Mouse (Mus musculus): ENCODE results near the gene Mtmr2. TPM values are rescaled to one million over a fixed set of nuclear protein-coding genes. Genes with fewer than 3 reads are reported as not detected.

Gene Mtmr2
- polyA plus RNA-seq, 1 experiment from 2014 or later = 70.4 TPM

DNA sequence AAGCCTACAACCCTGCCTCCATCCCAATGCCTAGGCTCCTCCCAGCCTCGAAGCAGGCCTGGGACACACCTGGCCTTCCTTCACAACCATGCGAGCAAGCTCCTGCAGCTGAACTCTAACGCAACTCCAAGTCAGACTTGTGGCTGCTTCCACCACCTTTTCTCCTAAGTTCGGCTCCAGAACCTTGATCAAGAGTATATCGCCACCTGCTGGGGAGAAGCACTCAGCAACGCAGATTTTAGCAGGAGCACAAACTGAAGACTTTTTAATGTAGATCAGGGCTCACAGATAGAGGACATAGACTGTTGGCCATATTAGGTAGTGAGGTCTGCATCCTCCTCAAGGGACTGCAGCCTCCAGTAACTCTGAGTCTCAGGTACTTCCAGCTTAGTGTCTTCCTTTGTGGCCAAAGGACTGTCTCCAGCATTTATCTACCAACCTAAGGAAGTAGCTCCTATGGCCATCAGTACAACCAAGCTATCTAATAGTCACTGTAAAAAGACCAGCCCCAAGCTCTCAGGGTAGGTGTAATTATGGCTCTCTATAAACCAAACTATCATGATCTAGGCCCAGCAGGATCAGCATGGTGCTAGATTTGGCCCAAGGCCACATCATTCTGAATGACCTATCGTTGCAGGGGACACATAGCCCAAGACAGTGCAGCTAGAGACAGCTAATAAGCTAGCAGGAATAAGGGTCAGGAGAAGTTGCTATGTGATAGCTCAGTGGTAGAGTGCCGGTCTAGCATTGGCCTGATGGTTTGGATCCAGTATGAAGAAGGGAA is 31.7 kb upstream of the Mtmr2 start:
- Histone ChIP-seq H3K36me3 (ENCODE audit: control insufficient read depth, insufficient read depth, low read length) (no peaks in the 10 kb centered on the region), H3K9ac (ENCODE audit: low read length) (no peak overlapping the region), H3K27me3 (ENCODE audit: control insufficient read depth, insufficient read depth, low read length) (no peaks in the 10 kb centered on the region), H3K4me3 (replicated peaks; ENCODE audit: low read length) (no peak overlapping the region), H3K4me2 (ENCODE audit: low read depth, low read length) (no peak overlapping the region), H3K9me3 (replicated peaks; ENCODE audit: control insufficient read depth, low read length) (no peaks in the 10 kb centered on the region), H3K27ac (ENCODE audit: low read length) (no peak overlapping the region), H3K4me1 (ENCODE audit: control insufficient read depth, insufficient read depth, low read length) (no peaks in the 10 kb centered on the region)
- WGBS = 21% methylated on average over 8 of the region's 8 CpGs
- peak; percentile 64; the same call in 1 of the 2 replicates for ATAC-seq (ENCODE audit: insufficient read depth, low FRiP score)

DNA sequence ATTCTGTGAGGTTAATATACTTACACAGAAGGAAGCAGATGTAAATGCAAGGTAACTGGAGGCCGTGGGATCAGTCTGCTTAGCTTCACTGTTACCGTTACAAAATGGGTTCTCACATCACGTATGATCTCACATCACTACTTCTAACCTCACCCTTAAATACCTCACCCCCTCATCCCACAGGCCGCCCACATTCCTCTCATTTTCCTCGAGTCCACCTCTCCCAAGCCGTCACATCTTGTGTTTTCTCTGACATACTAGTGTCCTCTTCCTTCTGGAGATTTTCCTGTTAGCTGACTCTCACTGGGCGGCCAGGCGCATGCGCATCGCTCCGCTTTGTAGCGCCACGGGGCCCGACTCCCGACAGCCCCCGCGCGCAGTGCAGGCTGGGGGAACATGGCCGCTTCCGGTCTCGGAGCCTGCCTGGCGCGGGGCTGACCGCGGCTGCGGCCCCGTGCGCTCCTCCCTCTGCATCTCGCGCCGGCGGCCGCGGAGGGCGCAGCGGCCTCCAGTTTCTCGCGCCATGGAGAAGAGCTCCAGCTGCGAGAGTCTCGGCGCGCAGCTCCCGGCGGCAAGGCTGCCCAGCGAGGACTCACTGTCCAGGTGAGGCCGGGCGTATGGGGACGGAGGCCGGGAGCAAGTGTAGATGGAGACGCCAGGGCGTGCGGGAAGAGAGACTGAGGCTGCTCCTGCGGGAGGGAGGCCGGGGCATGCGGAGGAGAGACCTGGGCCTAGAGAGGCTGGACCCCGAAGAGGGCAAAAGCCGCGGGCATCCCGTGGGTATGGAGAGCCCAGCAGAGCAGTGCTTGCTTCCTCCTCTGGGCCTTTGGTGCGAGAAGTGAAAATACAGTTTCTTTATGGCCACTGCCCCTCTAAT is 826 bp downstream of the Mtmr2 start:
- Histone ChIP-seq H3K4me3 (replicated peaks; ENCODE audit: low read length) (peak overlapping the region; percentile 95), H3K4me2 (ENCODE audit: low read depth, low read length) (peak overlapping the region; percentile 87), H3K27ac (ENCODE audit: low read length) (peak overlapping the region; percentile 96), H3K9ac (ENCODE audit: low read length) (peak overlapping the region; percentile 100), H3K27me3 (ENCODE audit: control insufficient read depth, insufficient read depth, low read length) (no peaks in the 10 kb centered on the region), H3K4me1 (ENCODE audit: control insufficient read depth, insufficient read depth, low read length) (peaks cover 7% of the 10 kb centered on the region), H3K36me3 (ENCODE audit: control insufficient read depth, insufficient read depth, low read length) (0 out of 2 replicates have a peak, but pooled peaks cover 5% of the 10 kb centered on the region), H3K9me3 (replicated peaks; ENCODE audit: control insufficient read depth, low read length) (peaks cover 7% of the 10 kb centered on the region)
- peak; percentile 99 for ATAC-seq (ENCODE audit: insufficient read depth, low FRiP score)
- WGBS = under 1% methylated on average over 60 of the region's 60 CpGs

GRCm38 (mm10) chr9:13749675-13749998 is 1.4 kb downstream of the Mtmr2 start:
- Histone ChIP-seq H3K27ac (ENCODE audit: low read length) (peak overlapping the region; percentile 96), H3K9ac (ENCODE audit: low read length) (peak overlapping the region; percentile 100), H3K4me2 (ENCODE audit: low read depth, low read length) (peak overlapping the region; percentile 87), H3K4me3 (replicated peaks; ENCODE audit: low read length) (peak overlapping the region; percentile 95), H3K9me3 (replicated peaks; ENCODE audit: control insufficient read depth, low read length) (peaks cover 7% of the 10 kb centered on the region), H3K27me3 (ENCODE audit: control insufficient read depth, insufficient read depth, low read length) (no peaks in the 10 kb centered on the region), H3K36me3 (ENCODE audit: control insufficient read depth, insufficient read depth, low read length) (0 out of 2 replicates have a peak, but pooled peaks cover 5% of the 10 kb centered on the region), H3K4me1 (ENCODE audit: control insufficient read depth, insufficient read depth, low read length) (peaks cover 7% of the 10 kb centered on the region)
- WGBS = 1% methylated on average over 7 of the region's 7 CpGs
- no peak for ATAC-seq (ENCODE audit: insufficient read depth, low FRiP score)

DNA sequence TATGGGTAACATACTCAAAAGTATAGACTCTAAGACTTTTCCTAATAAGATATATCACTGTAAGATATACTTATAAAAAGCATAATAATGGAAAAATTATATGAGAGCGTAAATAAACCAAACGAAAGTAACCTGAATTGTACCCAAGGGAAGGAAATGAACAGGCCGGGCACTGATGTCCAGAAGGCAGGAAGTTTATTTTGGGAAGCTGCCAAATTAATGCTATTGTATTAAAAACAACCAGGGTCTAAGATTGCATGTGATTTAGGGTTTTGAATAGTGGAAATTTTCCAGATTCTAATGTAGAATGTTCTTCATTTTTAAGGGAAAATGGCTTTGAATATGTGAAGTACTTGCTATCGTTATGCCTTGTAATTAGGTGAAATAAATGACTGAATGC is 4.3 kb downstream of the Mtmr2 start:
- H3K4me2 ChIP-seq (ENCODE audit: low read depth, low read length) = no peak overlapping the region
- H3K9ac ChIP-seq (ENCODE audit: low read length) = no peak overlapping the region
- ATAC-seq (ENCODE audit: insufficient read depth, low FRiP score) = no peak
- peaks cover 7% of the 10 kb centered on the region for H3K4me1 ChIP-seq (ENCODE audit: control insufficient read depth, insufficient read depth, low read length)
- peaks cover 7% of the 10 kb centered on the region for H3K9me3 ChIP-seq (replicated peaks; ENCODE audit: control insufficient read depth, low read length)
- no peak overlapping the region for H3K27ac ChIP-seq (ENCODE audit: low read length)
- 68% methylated on average over 4 of the region's 4 CpGs for WGBS
- no peak overlapping the region for H3K4me3 ChIP-seq (replicated peaks; ENCODE audit: low read length)
- H3K36me3 ChIP-seq (ENCODE audit: control insufficient read depth, insufficient read depth, low read length) = 0 out of 2 replicates have a peak, but pooled peaks cover 5% of the 10 kb centered on the region
- H3K27me3 ChIP-seq (ENCODE audit: control insufficient read depth, insufficient read depth, low read length) = no peaks in the 10 kb centered on the region

GRCm38 (mm10) chr9:13760430-13760829 is 12.2 kb downstream of the Mtmr2 start:
- Histone ChIP-seq H3K9ac (ENCODE audit: low read length) (no peak overlapping the region), H3K36me3 (ENCODE audit: control insufficient read depth, insufficient read depth, low read length) (peaks cover 2% of the 10 kb centered on the region; the same call in 1 of the 2 replicates), H3K27ac (ENCODE audit: low read length) (no peak overlapping the region), H3K27me3 (ENCODE audit: control insufficient read depth, insufficient read depth, low read length) (no peaks in the 10 kb centered on the region), H3K4me3 (replicated peaks; ENCODE audit: low read length) (no peak overlapping the region), H3K4me2 (ENCODE audit: low read depth, low read length) (no peak overlapping the region), H3K9me3 (replicated peaks; ENCODE audit: control insufficient read depth, low read length) (no peaks in the 10 kb centered on the region; the same call in 1 of the 2 replicates), H3K4me1 (ENCODE audit: control insufficient read depth, insufficient read depth, low read length) (no peaks in the 10 kb centered on the region)
- ATAC-seq (ENCODE audit: insufficient read depth, low FRiP score) = no peak
- WGBS = 86% methylated on average over 3 of the region's 3 CpGs

DNA sequence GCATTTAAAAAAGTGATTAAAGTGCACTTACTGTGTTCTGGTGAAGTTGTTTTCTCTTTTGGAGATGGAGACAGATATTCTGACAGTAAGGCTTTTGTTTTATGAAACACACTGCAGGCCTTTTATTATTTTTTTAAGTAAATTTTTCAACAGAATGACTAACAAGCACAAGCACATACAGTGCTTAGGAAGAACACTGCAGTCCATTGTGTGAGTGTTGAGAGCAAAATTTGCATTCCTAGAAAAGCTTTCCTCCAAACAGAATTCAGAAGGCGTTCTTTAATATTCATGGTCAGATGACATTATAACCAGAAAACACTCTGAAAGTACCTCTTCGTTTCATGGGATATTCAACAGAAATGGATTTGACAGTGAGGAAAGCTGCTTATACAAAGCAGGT is 17.4 kb downstream of the Mtmr2 start:
- Histone ChIP-seq H3K4me2 (ENCODE audit: low read depth, low read length) (no peak overlapping the region), H3K9me3 (replicated peaks; ENCODE audit: control insufficient read depth, low read length) (no peaks in the 10 kb centered on the region), H3K9ac (ENCODE audit: low read length) (no peak overlapping the region), H3K27ac (ENCODE audit: low read length) (no peak overlapping the region), H3K4me3 (replicated peaks; ENCODE audit: low read length) (no peak overlapping the region), H3K27me3 (ENCODE audit: control insufficient read depth, insufficient read depth, low read length) (no peaks in the 10 kb centered on the region), H3K36me3 (ENCODE audit: control insufficient read depth, insufficient read depth, low read length) (no peaks in the 10 kb centered on the region), H3K4me1 (ENCODE audit: control insufficient read depth, insufficient read depth, low read length) (no peaks in the 10 kb centered on the region)
- ATAC-seq (ENCODE audit: insufficient read depth, low FRiP score) = no peak
- WGBS = 61% methylated on average over 2 of the region's 2 CpGs

- Histone ChIP-seq H3K9ac (ENCODE audit: low read length) (no peak overlapping the region), H3K4me3 (replicated peaks; ENCODE audit: low read length) (no peak overlapping the region), H3K9me3 (replicated peaks; ENCODE audit: control insufficient read depth, low read length) (no peaks in the 10 kb centered on the region), H3K36me3 (ENCODE audit: control insufficient read depth, insufficient read depth, low read length) (no peaks in the 10 kb centered on the region), H3K27ac (ENCODE audit: low read length) (no peak overlapping the region), H3K4me2 (ENCODE audit: low read depth, low read length) (no peak overlapping the region), H3K4me1 (ENCODE audit: control insufficient read depth, insufficient read depth, low read length) (no peaks in the 10 kb centered on the region), H3K27me3 (ENCODE audit: control insufficient read depth, insufficient read depth, low read length) (no peaks in the 10 kb centered on the region)
- WGBS = 86% methylated on average over 7 of the region's 7 CpGs
- no peak for ATAC-seq (ENCODE audit: insufficient read depth, low FRiP score)
Measured at GRCm38 (mm10) chr9:13766570-13766969, 18.4 kb downstream of the Mtmr2 start.

- ATAC-seq (ENCODE audit: insufficient read depth, low FRiP score) = no peak
- Histone ChIP-seq H3K27ac (ENCODE audit: low read length) (no peak overlapping the region), H3K4me2 (ENCODE audit: low read depth, low read length) (no peak overlapping the region), H3K4me3 (replicated peaks; ENCODE audit: low read length) (no peak overlapping the region), H3K4me1 (ENCODE audit: control insufficient read depth, insufficient read depth, low read length) (no peaks in the 10 kb centered on the region), H3K36me3 (ENCODE audit: control insufficient read depth, insufficient read depth, low read length) (no peaks in the 10 kb centered on the region), H3K9ac (ENCODE audit: low read length) (no peak overlapping the region), H3K27me3 (ENCODE audit: control insufficient read depth, insufficient read depth, low read length) (no peaks in the 10 kb centered on the region), H3K9me3 (replicated peaks; ENCODE audit: control insufficient read depth, low read length) (no peaks in the 10 kb centered on the region)
- 86% methylated on average over 1 of the region's 1 CpGs for WGBS
Measured at GRCm38 (mm10) chr9:13774732-13775131, 26.5 kb downstream of the Mtmr2 start.

- Histone ChIP-seq H3K4me2 (ENCODE audit: low read depth, low read length) (no peak overlapping the region), H3K36me3 (ENCODE audit: control insufficient read depth, insufficient read depth, low read length) (0 out of 2 replicates have a peak, but pooled peaks cover 11% of the 10 kb centered on the region), H3K9ac (ENCODE audit: low read length) (no peak overlapping the region), H3K27ac (ENCODE audit: low read length) (no peak overlapping the region), H3K9me3 (replicated peaks; ENCODE audit: control insufficient read depth, low read length) (no peaks in the 10 kb centered on the region), H3K27me3 (ENCODE audit: control insufficient read depth, insufficient read depth, low read length) (no peaks in the 10 kb centered on the region), H3K4me3 (replicated peaks; ENCODE audit: low read length) (no peak overlapping the region), H3K4me1 (ENCODE audit: control insufficient read depth, insufficient read depth, low read length) (no peaks in the 10 kb centered on the region)
- 90% methylated on average over 1 of the region's 1 CpGs for WGBS
- no peak for ATAC-seq (ENCODE audit: insufficient read depth, low FRiP score)
Measured at GRCm38 (mm10) chr9:13781985-13782384, 33.8 kb downstream of the Mtmr2 start.

All from stomach, embryonic 16.5 days (tissue).